Mouse (Mus musculus) myocyte (in vitro differentiated cells): ENCODE results near the gene Hspb7.

Source experiments
- CEBPB ChIP-seq: IDR thresholded peaks from 2 replicates; pipeline ENCODE4 v1.6.1; 2011; ENCODE audit warnings: mild to moderate bottlenecking, moderate library complexity; ENCODE audit not compliant: poor library complexity, insufficient read depth, severe bottlenecking
- E2F4 ChIP-seq: IDR thresholded peaks from one replicate; pipeline ENCODE4 v1.6.1; 2011; ENCODE audit warnings: mild to moderate bottlenecking, control low read depth, moderate library complexity; ENCODE audit not compliant: insufficient read depth
- MAX ChIP-seq: IDR thresholded peaks from one replicate; pipeline ENCODE4 v1.6.1; 2011; ENCODE audit warnings: low read depth, mild to moderate bottlenecking, control low read depth
- MYOD1 ChIP-seq, 3 experiments: IDR thresholded peaks; one replicate each; pipeline ENCODE4 v1.6.1; 2011; ENCODE audit warnings: control low read depth in 2 of 3, low read depth in 2 of 3, mild to moderate bottlenecking in 2 of 3, moderate library complexity in 1 of 3; ENCODE audit not compliant: insufficient read length in 2 of 3, control insufficient read depth in 1 of 3
- MYOG ChIP-seq, 3 experiments: IDR thresholded peaks; one replicate each; pipeline ENCODE4 v1.6.1; 2011; ENCODE audit warnings: control low read depth in 2 of 3, low read depth in 2 of 3, mild to moderate bottlenecking in 2 of 3; ENCODE audit not compliant: insufficient read length in 2 of 3, control insufficient read depth in 1 of 3, insufficient read depth in 1 of 3
- POLR2A ChIP-seq: IDR thresholded peaks from one replicate; pipeline ENCODE4 v1.6.1; 2011; ENCODE audit warnings: low read depth, mild to moderate bottlenecking, control low read depth, moderate library complexity; ENCODE audit not compliant: insufficient read length
- POLR2AphosphoS2 ChIP-seq: IDR thresholded peaks from one replicate; pipeline ENCODE4 v1.6.1; 2011; ENCODE audit warnings: low read depth, control low read depth; ENCODE audit not compliant: insufficient read length
- REST ChIP-seq: IDR thresholded peaks from one replicate; pipeline ENCODE4 v1.6.1; 2011; ENCODE audit warnings: mild to moderate bottlenecking, control low read depth, moderate library complexity; ENCODE audit not compliant: insufficient read depth, insufficient read length
- SRF ChIP-seq: IDR thresholded peaks from one replicate; pipeline ENCODE4 v1.6.1; 2011; ENCODE audit warnings: low read depth; ENCODE audit not compliant: control insufficient read depth, insufficient read length
- TCF12 ChIP-seq: IDR thresholded peaks from one replicate; pipeline ENCODE4 v1.6.1; 2011; ENCODE audit warnings: mild to moderate bottlenecking, control low read depth; ENCODE audit not compliant: poor library complexity, insufficient read depth, severe bottlenecking
- TCF3 ChIP-seq: IDR thresholded peaks from one replicate; pipeline ENCODE4 v1.6.1; 2011; ENCODE audit warnings: low read depth, control low read depth; ENCODE audit not compliant: insufficient read length
- USF1 ChIP-seq: IDR thresholded peaks from one replicate; pipeline ENCODE4 v1.6.1; 2011; ENCODE audit warnings: low read depth, mild to moderate bottlenecking, control low read depth, moderate library complexity

GRCm38 (mm10) chr4:141397861-141398260 is 22.7 kb upstream of the Hspb7 start:
- no peak for TF ChIP-seq POLR2A
- TF ChIP-seq CEBPB, result no peak
- TF ChIP-seq MYOG (IDR thresholded peaks at IDR 0.05; ENCODE audit: control insufficient read depth in 1 of 3, insufficient read depth in 1 of 3, insufficient read length in 2 of 3, low read depth in 2 of 3), result peak in 1 of 3 experiments; percentile 66
- no peak for TF ChIP-seq TCF12
- no peak for TF ChIP-seq USF1
- no peak for TF ChIP-seq TCF3
- no peak for TF ChIP-seq POLR2AphosphoS2
- TF ChIP-seq E2F4, result no peak
- TF ChIP-seq REST, result no peak
- no peak for TF ChIP-seq SRF
- TF ChIP-seq MAX, result no peak
- TF ChIP-seq MYOD1 (IDR thresholded peaks at IDR 0.05; ENCODE audit: control insufficient read depth in 1 of 3, insufficient read length in 2 of 3, low read depth in 2 of 3), result peak in 2 of 3 experiments; percentile 40 to 61
